Mouse (Mus musculus) limb, embryonic 15.5 days (tissue): ENCODE measurements around the gene Tmem253. TPM values are rescaled to one million over a fixed set of nuclear protein-coding genes. Genes with fewer than 3 reads are reported as not detected.
"Not testable (repeated sequence)": the region's sequence is repeated elsewhere in the genome, so short reads cannot be mapped to it uniquely, and the experiment has no call there.

ENCODE experiments used
- ATAC-seq: fragments of 200-750 bp; cut with Nextera tagmentation; 2 replicates; pipeline ENCODE4 v1.8.0; 2017; ENCODE audit warnings: low read depth, moderate TSS enrichment; ENCODE audit not compliant: insufficient number of reproducible peaks, low FRiP score, low TSS enrichment
- H3K27ac ChIP-seq: fragments of 300-500 bp; sonication (generic); 2 replicates; pipeline ENCODE4 v1.5.1; 2015; ENCODE audit warnings: moderate library complexity, mild to moderate bottlenecking, inconsistent platforms
- H3K27me3 ChIP-seq: fragments of 300-500 bp; sonication (generic); 2 replicates; pipeline ENCODE4 v1.6.1; 2015; ENCODE audit warnings: inconsistent platforms
- H3K36me3 ChIP-seq: fragments of 300-500 bp; sonication (generic); 2 replicates; pipeline ENCODE4 v1.6.1; 2015; ENCODE audit warnings: inconsistent platforms
- H3K4me1 ChIP-seq: fragments of 300-500 bp; sonication (generic); 2 replicates; pipeline ENCODE4 v1.6.1; 2015; ENCODE audit warnings: inconsistent platforms
- H3K4me2 ChIP-seq: fragments of 300-500 bp; sonication (generic); 2 replicates; pipeline ENCODE4 v1.6.1; 2015; ENCODE audit warnings: mild to moderate bottlenecking, inconsistent platforms
- H3K4me3 ChIP-seq: fragments of 300-500 bp; sonication (generic); 2 replicates; pipeline ENCODE4 v1.5.1; 2015; ENCODE audit warnings: mild to moderate bottlenecking, inconsistent platforms
- H3K9ac ChIP-seq: fragments of 300-500 bp; sonication (generic); 2 replicates; pipeline ENCODE4 v1.6.1; 2015; ENCODE audit warnings: inconsistent platforms
- H3K9me3 ChIP-seq: fragments of 300-500 bp; sonication (generic); 2 replicates; pipeline ENCODE4 v1.6.1; 2016; ENCODE audit warnings: inconsistent platforms
- WGBS: fragments of 180-500 bp; shearing (Covaris S2); methylation state at CpG from one replicate; pipeline ENCODE4 v1.1.7; 2015; 5-methylcytosine and 5-hydroxymethylcytosine counted together
- polyA plus RNA-seq: library from polyadenylated mRNA; unstranded; fragments of >200 nt; fragmentation: Nextera tagmentation; extraction: Ambion mirVana; gene quantifications from 2 replicates; pipeline ENCODE4 v1.2.1, GENCODE M21; 2015

Tmem253 gene
- polyA plus RNA-seq, 1 experiment from 2014 or later = 0.29 TPM

DNA sequence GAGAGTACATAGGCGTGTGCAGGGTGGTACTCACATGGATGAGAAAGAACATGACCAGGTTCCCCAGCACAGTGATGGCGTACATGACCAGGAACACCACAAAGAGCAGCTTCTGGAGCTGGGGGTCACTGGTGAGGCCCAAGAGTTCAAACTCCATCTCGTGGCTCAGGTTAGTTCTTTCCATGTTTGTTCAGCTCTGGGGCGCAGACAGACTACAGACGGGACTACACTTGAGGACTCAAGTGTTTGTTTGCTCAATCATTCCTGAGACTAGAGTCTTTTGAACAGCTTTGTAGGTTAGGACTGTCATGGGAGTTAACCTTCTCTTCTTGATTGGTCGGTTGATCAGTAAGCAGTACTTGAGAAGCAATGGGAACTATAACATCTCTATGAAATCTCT, 20.5 kb downstream of the Tmem253 start:
- Histone ChIP-seq H3K4me2 (no peak overlapping the region), H3K4me3 (no peak overlapping the region), H3K4me1 (no peaks in the 10 kb centered on the region), H3K36me3 (no peaks in the 10 kb centered on the region), H3K9ac (no peak overlapping the region), H3K9me3 (no peaks in the 10 kb centered on the region), H3K27me3 (no peaks in the 10 kb centered on the region), H3K27ac (no peak overlapping the region)
- WGBS = 84% methylated on average over 6 of the region's 6 CpGs
- ATAC-seq = no peak

DNA sequence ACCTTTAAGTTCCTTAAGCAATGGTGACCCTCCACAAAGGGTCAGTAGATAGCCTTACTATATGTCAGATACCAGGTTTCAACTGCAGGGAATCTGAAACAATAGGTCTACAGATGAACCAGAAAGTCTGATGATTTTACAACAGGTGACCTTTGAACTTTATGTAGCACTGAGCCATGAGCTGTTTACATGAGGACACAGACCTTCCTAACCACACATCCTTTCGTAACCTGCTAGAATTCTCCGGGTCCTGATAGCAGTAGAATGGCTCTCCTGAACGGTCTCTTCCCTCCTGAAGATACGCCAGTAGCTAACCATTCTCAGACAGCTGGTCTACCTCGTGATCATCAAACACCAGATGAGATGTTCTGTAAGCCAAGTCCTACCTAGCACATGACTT, 23.9 kb downstream of the Tmem253 start:
- no peak overlapping the region for H3K27ac ChIP-seq
- no peak for ATAC-seq
- no peaks in the 10 kb centered on the region for H3K36me3 ChIP-seq
- no peak overlapping the region for H3K9ac ChIP-seq
- H3K9me3 ChIP-seq = no peaks in the 10 kb centered on the region
- H3K4me3 ChIP-seq = no peak overlapping the region
- no peak overlapping the region for H3K4me2 ChIP-seq
- no peaks in the 10 kb centered on the region for H3K4me1 ChIP-seq
- 88% methylated on average over 5 of the region's 5 CpGs for WGBS
- no peaks in the 10 kb centered on the region for H3K27me3 ChIP-seq

DNA sequence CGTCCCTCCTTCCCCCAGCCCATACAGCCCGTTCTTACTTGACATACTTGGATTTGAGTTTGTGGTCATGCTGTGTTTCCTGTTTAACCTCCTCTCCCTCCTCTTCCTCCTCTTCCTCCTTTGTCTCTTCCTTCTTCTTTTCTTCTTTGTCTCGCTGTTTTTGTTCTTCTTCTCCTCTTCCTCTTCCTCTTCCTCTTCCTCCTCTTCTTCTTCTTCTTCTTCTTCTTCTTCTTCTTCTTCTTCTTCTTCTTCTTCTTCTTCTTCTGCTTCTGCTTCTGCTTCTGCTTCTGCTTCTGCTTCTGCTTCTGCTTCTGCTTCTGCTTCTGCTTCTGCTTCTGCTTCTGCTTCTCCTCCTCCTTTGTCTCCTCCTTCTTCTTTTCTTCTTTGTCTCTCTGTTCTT, 26.9 kb downstream of the Tmem253 start, which contains the start of gene Olfr221:
Gene Olfr221 (minus strand): TSS at position 101 of the 400 bp plus-strand sequence.
- 67% methylated on average over 3 of the region's 3 CpGs for WGBS

DNA sequence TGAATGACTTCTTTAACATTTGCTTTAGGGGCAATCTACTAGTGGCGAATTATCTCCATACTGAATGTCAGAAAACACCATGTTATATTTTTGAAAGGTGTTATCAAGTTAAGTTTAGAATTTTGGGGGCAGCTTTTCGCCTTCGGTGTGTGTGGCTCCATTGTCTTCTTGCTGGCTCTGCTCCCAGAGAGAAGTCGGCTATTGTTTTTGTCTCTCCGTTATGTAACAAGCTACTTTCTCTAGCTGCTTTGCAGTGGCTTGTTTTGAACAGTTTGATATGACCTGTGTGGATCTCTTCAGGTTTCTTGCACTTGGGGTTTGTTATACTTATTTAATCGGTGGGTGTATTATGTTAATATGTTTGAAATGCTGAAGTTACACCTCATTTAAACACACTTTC, 28.0 kb downstream of the Tmem253 start:
- 70% methylated on average over 6 of the region's 6 CpGs for WGBS

More for the DNA sequence above, 26.9 kb downstream of the Tmem253 start, which contains the start of gene Olfr221:
- H3K27ac ChIP-seq, H3K36me3 ChIP-seq, H3K9ac ChIP-seq, H3K4me3 ChIP-seq, ATAC-seq, H3K27me3 ChIP-seq, H3K9me3 ChIP-seq, H3K4me1 ChIP-seq, H3K4me2 ChIP-seq: not testable (repeated sequence)

DNA sequence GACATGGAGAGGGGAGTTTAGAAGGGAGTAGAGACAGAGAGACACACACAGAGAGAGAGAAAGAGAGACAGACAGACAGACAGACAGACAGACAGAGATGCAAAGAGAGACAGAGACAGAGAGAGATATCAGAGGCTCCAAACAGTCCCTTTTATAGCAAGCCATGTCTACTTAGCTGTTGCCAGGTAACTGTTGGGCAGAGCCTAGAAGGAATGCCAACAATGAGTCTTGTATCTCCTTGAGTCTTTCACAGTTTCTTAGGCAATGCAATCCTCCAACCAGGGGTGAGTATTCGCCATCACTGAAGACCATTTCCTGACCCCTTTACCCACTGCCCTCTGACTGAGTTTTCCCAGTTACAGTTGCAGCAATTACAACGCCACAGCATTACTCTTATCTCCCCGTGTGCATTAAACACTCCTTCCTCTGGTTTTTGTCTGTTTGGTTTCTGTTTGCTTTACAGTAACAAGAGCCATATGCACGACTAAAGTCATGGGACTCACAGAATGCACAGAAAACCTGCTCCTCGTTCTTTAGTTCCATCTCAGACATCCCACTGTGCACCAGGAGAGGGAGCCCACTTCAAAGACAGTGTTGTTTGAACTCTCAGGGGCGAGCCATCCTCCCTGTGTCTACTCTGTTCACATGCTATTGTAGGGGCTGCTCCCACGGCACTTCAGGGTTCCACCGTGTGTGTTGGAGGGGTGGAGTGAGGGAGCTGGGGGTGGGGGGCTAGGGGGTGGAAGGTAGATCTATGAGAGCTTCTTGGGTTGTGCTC, 29.6 kb downstream of the Tmem253 start:
- H3K4me1 ChIP-seq = peaks cover 3% of the 10 kb centered on the region; the same call in 1 of the 2 replicates
- H3K27ac ChIP-seq = no peak overlapping the region
- no peak for ATAC-seq
- 8% methylated on average over 8 of the region's 8 CpGs for whole genome bisulfite sequencing
- H3K9me3 ChIP-seq = no peaks in the 10 kb centered on the region
- H3K36me3 ChIP-seq = no peaks in the 10 kb centered on the region
- H3K9ac ChIP-seq = no peak overlapping the region
- H3K4me2 ChIP-seq = no peak overlapping the region
- H3K27me3 ChIP-seq = no peaks in the 10 kb centered on the region
- no peak overlapping the region for H3K4me3 ChIP-seq

More for the DNA sequence above, 28.0 kb downstream of the Tmem253 start:
- Histone ChIP-seq H3K4me3 (no peak overlapping the region), H3K9me3 (no peaks in the 10 kb centered on the region), H3K36me3 (no peaks in the 10 kb centered on the region), H3K27me3 (no peaks in the 10 kb centered on the region), H3K9ac (no peak overlapping the region), H3K4me2 (no peak overlapping the region), H3K4me1 (peaks cover 3% of the 10 kb centered on the region; the same call in 1 of the 2 replicates), H3K27ac (no peak overlapping the region)
- ATAC-seq = no peak

DNA sequence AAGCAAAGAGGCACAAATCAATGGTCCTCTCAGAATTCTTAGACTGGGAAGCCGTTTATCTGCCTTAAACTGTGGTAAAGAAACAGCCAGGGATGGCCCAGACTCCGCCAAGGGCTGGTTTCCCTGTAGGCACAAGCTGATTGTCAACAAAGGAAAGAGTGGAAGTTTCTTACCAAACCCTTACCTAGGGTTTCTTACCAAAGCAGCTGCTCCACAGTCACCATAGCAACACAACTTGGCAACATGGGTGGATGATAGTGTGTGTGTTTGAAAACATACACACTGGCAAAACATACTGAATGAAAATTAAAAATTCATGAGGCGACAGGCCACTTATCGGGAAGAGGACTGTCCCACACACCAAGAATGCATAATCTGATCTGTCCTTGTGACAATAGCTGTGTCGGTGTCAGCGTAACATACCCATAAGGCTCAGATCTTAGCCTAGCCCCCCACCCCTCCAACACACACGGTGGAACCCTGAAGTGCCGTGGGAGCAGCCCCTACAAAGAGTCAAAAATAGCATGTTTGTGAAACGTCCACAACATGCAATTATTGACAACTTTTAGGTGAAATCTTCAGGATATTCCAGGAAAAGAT, 30.6 kb downstream of the Tmem253 start:
- no peak overlapping the region for H3K4me3 ChIP-seq
- no peaks in the 10 kb centered on the region for H3K9me3 ChIP-seq
- no peaks in the 10 kb centered on the region for H3K27me3 ChIP-seq
- no peak for ATAC-seq
- peaks cover 3% of the 10 kb centered on the region; the same call in 1 of the 2 replicates for H3K4me1 ChIP-seq
- H3K4me2 ChIP-seq = no peak overlapping the region
- no peaks in the 10 kb centered on the region for H3K36me3 ChIP-seq
- H3K9ac ChIP-seq = no peak overlapping the region
- H3K27ac ChIP-seq = no peak overlapping the region
- 83% methylated on average over 9 of the region's 9 CpGs for WGBS

DNA sequence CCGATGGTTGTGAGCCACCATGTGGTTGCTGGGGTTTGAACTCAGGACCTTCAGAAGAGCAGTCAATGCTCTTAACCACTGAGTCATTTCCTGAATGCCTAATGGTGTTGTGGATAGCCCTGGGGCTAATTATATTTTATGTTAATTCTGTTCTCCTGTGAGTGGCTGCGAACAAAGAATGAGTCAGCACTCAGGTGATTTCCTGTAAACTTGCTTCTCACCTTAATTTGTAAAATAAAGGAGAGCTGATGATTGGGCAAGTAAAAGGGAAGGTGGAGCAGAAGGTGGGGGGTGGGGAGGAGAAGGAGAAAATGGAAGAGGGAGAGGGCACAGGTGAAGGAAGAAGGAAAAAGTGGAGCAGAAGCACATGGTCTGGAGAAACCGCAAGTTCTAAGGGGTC, 37.3 kb downstream of the Tmem253 start:
- WGBS = 78% methylated on average over 3 of the region's 3 CpGs
- not testable (repeated sequence) for H3K27me3 ChIP-seq, H3K9ac ChIP-seq, ATAC-seq, H3K36me3 ChIP-seq, H3K27ac ChIP-seq, H3K4me3 ChIP-seq, H3K4me1 ChIP-seq, H3K9me3 ChIP-seq, H3K4me2 ChIP-seq

DNA sequence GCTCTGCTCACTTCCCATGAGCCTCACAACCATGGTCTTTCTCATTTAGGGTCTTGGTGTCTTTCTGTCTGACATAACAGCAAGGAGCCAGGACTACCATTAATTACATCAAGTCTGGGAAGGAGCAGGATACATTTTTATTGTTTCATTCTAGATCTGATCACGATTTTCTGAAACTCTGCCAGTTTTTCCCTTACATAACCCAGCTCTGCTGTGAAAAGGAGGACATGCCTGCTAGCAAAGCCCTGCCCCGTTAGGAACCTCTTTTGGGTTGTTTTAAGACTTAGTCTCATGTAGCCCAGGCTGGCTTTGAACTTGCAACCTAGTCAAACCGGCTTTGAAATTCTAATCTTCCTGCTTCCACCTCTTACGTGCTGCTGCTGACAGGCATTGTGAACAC, 44.5 kb downstream of the Tmem253 start:
- Histone ChIP-seq H3K27me3 (no peaks in the 10 kb centered on the region), H3K4me3 (no peak overlapping the region), H3K27ac (no peak overlapping the region), H3K9me3 (no peaks in the 10 kb centered on the region), H3K4me2 (no peak overlapping the region), H3K4me1 (no peaks in the 10 kb centered on the region), H3K9ac (no peak overlapping the region), H3K36me3 (no peaks in the 10 kb centered on the region)
- 60% methylated on average over 4 of the region's 4 CpGs for WGBS
- no peak for ATAC-seq

DNA sequence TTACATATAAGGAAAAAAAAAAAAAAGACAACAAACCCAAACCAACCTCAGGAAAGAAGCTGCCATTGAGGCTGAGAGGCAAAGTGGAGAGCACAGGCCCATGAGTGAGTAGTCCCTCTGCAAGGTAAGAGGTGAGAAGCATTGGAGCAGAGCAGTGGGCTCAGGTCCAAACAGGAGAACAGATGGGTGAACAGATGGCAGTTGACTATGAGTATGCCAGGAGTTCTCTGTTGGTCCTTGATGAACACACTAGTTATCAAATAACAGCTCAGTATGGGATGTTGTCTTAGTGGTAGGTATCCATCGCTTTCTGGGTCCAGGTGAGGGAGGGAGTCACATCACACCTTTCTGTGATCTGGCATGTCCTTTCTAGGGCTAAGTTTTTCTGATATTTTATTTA, 45.3 kb downstream of the Tmem253 start:
- no peaks in the 10 kb centered on the region for H3K27me3 ChIP-seq
- H3K4me2 ChIP-seq = no peak overlapping the region
- H3K27ac ChIP-seq = no peak overlapping the region
- no peak overlapping the region for H3K9ac ChIP-seq
- no peaks in the 10 kb centered on the region for H3K36me3 ChIP-seq
- no peak overlapping the region for H3K4me3 ChIP-seq
- 85% methylated on average over 1 of the region's 1 CpGs for WGBS
- ATAC-seq = no peak
- no peaks in the 10 kb centered on the region for H3K9me3 ChIP-seq
- no peaks in the 10 kb centered on the region for H3K4me1 ChIP-seq

DNA sequence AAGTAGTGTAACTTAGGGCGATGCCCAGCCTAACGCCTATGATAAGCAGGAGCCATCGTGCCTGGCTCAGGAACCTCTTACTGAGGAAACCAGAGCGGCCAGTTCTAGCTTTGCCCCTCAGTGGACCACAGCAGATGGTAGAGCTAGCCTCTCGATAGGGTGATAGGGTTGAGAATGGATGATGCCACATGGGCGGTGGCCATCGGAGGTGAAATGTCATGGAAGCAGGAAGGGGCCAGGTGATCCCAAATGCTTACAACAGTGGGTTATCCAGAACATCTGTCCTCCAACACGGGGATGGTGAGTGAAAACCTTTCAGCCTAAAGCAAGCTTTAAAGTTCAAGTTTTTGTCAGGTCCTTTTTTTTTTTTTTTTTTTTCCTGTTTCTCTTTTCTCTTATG, 46.3 kb downstream of the Tmem253 start:
- no peaks in the 10 kb centered on the region for H3K4me1 ChIP-seq
- 81% methylated on average over 8 of the region's 8 CpGs for WGBS
- no peak for ATAC-seq

DNA sequence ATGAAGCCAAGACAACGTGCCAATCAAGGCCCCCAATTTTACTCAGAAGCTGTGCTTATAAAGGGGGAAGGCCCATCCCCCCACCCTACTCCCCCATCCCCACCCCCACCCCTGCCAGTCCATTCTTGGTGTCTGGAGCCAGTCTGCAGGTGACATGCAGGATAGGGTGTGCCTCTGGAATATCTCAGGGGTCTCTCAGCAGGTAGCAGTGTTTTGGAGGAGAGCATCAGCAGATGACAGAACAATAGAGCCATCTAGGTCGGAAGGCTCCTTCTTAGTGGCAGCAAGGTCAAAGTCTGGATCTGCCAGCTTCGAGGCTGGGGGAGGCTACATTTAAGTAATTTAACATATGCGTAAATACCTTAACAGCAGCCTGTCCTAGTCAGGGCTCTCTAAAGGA, 50.7 kb downstream of the Tmem253 start:
- Histone ChIP-seq H3K4me2 (no peak overlapping the region), H3K27ac (no peak overlapping the region), H3K4me3 (no peak overlapping the region), H3K4me1 (no peaks in the 10 kb centered on the region), H3K36me3 (peaks cover 6% of the 10 kb centered on the region), H3K9ac (no peak overlapping the region), H3K9me3 (no peaks in the 10 kb centered on the region), H3K27me3 (no peaks in the 10 kb centered on the region)
- no peak for ATAC-seq
- WGBS = 62% methylated on average over 4 of the region's 4 CpGs

More for the DNA sequence above, 46.3 kb downstream of the Tmem253 start:
- Histone ChIP-seq H3K9me3 (no peaks in the 10 kb centered on the region), H3K36me3 (no peaks in the 10 kb centered on the region), H3K4me3 (no peak overlapping the region), H3K27me3 (no peaks in the 10 kb centered on the region), H3K9ac (no peak overlapping the region), H3K4me2 (no peak overlapping the region), H3K27ac (no peak overlapping the region)
